Mouse (Mus musculus): ENCODE measurements around the gene Vwa7. TPM values are rescaled to one million over a fixed set of nuclear protein-coding genes. Genes with fewer than 3 reads are reported as not detected.

The Vwa7 gene
- total RNA-seq, 2 experiments from 2014 or later = 0.30 to 0.37 TPM

Other genes starting within 250 kb of the Vwa7 start
- gene Cyp21a1, start 212.0 kb upstream of the Vwa7 start, total RNA-seq (2021) = not detected
- gene Stk19, start 179.6 kb upstream of the Vwa7 start, total RNA-seq (2021) = 10 to 100 TPM; 52.2 to 57.6 TPM
- gene Dxo, start 179.6 kb upstream of the Vwa7 start, total RNA-seq (2021) = 10 to 100 TPM; 35.9 to 37.1 TPM
- 10 to 100 TPM; 64.0 to 65.9 TPM for gene Skiv2l, start 166.4 kb upstream of the Vwa7 start, total RNA-seq (2021)
- gene Nelfe, start 166.2 kb upstream of the Vwa7 start, total RNA-seq (2021) = 10 to 100 TPM; 30.9 to 37.9 TPM
- under 1 TPM in 1 of 2 experiments, not detected in 1; 0.30 TPM for gene Cfb, start 154.1 kb upstream of the Vwa7 start, total RNA-seq (2021)
- gene Zbtb12, start 137.1 kb upstream of the Vwa7 start, total RNA-seq (2021) = 1 to 10 TPM; 6.9 to 7.3 TPM
- gene Gm20547, start 134.5 kb upstream of the Vwa7 start, total RNA-seq (2021) = not detected
- 1 to 10 TPM; 1.5 to 3.6 TPM for gene C2, start 118.3 kb upstream of the Vwa7 start, total RNA-seq (2021)
- gene Ehmt2, start 118.1 kb upstream of the Vwa7 start, total RNA-seq (2021) = 100 to 1,000 TPM; 166 to 167 TPM
- gene Slc44a4, start 102.1 kb upstream of the Vwa7 start, total RNA-seq (2021) = under 1 TPM; 0.55 to 0.66 TPM
- gene Neu1, start 85.3 kb upstream of the Vwa7 start, total RNA-seq (2021) = 10 to 100 TPM; 42.9 to 44.0 TPM
- gene Hspa1b, start 57.3 kb upstream of the Vwa7 start, total RNA-seq (2021) = 10 to 100 TPM in 1 of 2 experiments, 1 to 10 TPM in 1; 9.9 to 15.0 TPM
- not detected for gene Gm20481, start 46.7 kb upstream of the Vwa7 start, total RNA-seq (2021)
- gene Hspa1a, start 44.4 kb upstream of the Vwa7 start, total RNA-seq (2021) = 10 to 100 TPM; 10.8 to 12.6 TPM
- under 1 TPM; 0.27 to 0.34 TPM for gene Hspa1l, start 43.9 kb upstream of the Vwa7 start, total RNA-seq (2021)
- 10 to 100 TPM; 17.3 to 18.0 TPM for gene Lsm2, start 34.7 kb upstream of the Vwa7 start, total RNA-seq (2021)
- 10 to 100 TPM; 38.0 to 44.7 TPM for gene Vars, start 15.6 kb upstream of the Vwa7 start, total RNA-seq (2021)
- under 1 TPM; 0.60 to 0.83 TPM for gene Sapcd1, start 11.4 kb downstream of the Vwa7 start, total RNA-seq (2021)
- under 1 TPM; 0.76 to 0.96 TPM for gene Msh5, start 30.2 kb downstream of the Vwa7 start, total RNA-seq (2021)
- 10 to 100 TPM in 1 of 2 experiments, 1 to 10 TPM in 1; 9.9 to 11.6 TPM for gene Clic1, start 33.4 kb downstream of the Vwa7 start, total RNA-seq (2021)
- 10 to 100 TPM; 12.1 to 12.5 TPM for gene Ddah2, start 42.5 kb downstream of the Vwa7 start, total RNA-seq (2021)
- gene Ly6g6c, start 48.8 kb downstream of the Vwa7 start, total RNA-seq (2021) = not detected
- gene Mpig6b, start 49.6 kb downstream of the Vwa7 start, total RNA-seq (2021) = not detected
- gene Ly6g6e, start 60.3 kb downstream of the Vwa7 start, total RNA-seq (2021) = 1 to 10 TPM; 2.4 to 2.7 TPM
- gene Ly6g6d, start 61.5 kb downstream of the Vwa7 start, total RNA-seq (2021) = 1 to 10 TPM in 1 of 2 experiments, under 1 TPM in 1; 0.69 to 1.9 TPM
- not detected for gene Ly6g6f, start 69.0 kb downstream of the Vwa7 start, total RNA-seq (2021)
- 100 to 1,000 TPM; 107 to 109 TPM for gene Abhd16a, start 72.7 kb downstream of the Vwa7 start, total RNA-seq (2021)
- gene Ly6g5c, start 91.7 kb downstream of the Vwa7 start, total RNA-seq (2021) = not detected
- gene Ly6g5b, start 98.8 kb downstream of the Vwa7 start, total RNA-seq (2021) = under 1 TPM; 0.69 to 0.94 TPM
- gene Gpank1, start 104.9 kb downstream of the Vwa7 start, total RNA-seq (2021) = 10 to 100 TPM; 13.1 to 15.2 TPM
- gene Csnk2b, start 105.5 kb downstream of the Vwa7 start, total RNA-seq (2021) = 100 to 1,000 TPM; 183 to 185 TPM
- gene D17H6S53E, start 109.8 kb downstream of the Vwa7 start, total RNA-seq (2021) = 10 to 100 TPM; 24.1 to 29.8 TPM
- gene Apom, start 115.5 kb downstream of the Vwa7 start, total RNA-seq (2021) = not detected
- gene Bag6, start 118.6 kb downstream of the Vwa7 start, total RNA-seq (2021) = 100 to 1,000 TPM; 286 to 292 TPM
- 100 to 1,000 TPM; 268 to 285 TPM for gene Prrc2a, start 148.3 kb downstream of the Vwa7 start, total RNA-seq (2021)
- 10 to 100 TPM; 10.8 to 11.1 TPM for gene Aif1, start 159.5 kb downstream of the Vwa7 start, total RNA-seq (2021)
- gene Lst1, start 171.9 kb downstream of the Vwa7 start, total RNA-seq (2021) = 10 to 100 TPM in 1 of 2 experiments, 1 to 10 TPM in 1; 6.1 to 10.1 TPM
- under 1 TPM; 0.64 to 0.99 TPM for gene Ltb, start 177.9 kb downstream of the Vwa7 start, total RNA-seq (2021)
- not detected for gene Tnf, start 185.4 kb downstream of the Vwa7 start, total RNA-seq (2021)
- under 1 TPM; 0.34 to 0.39 TPM for gene Lta, start 188.8 kb downstream of the Vwa7 start, total RNA-seq (2021)
- not detected for gene Gm16181, start 204.3 kb downstream of the Vwa7 start, total RNA-seq (2021)
- 100 to 1,000 TPM; 514 to 578 TPM for gene Atp6v1g2, start 217.1 kb downstream of the Vwa7 start, total RNA-seq (2021)
- gene Nfkbil1, start 219.2 kb downstream of the Vwa7 start, total RNA-seq (2021) = 10 to 100 TPM; 11.7 to 12.8 TPM
- gene Ddx39b, start 225.2 kb downstream of the Vwa7 start, total RNA-seq (2021) = 100 to 1,000 TPM; 207 to 209 TPM
- gene H2-D1, start 246.2 kb downstream of the Vwa7 start, total RNA-seq (2021) = 10 to 100 TPM; 18.5 to 18.7 TPM

All from left cerebral cortex, postnatal 25 days (tissue).